Mouse (Mus musculus): ENCODE data around the gene Frrs1l. TPM values are rescaled to one million over a fixed set of nuclear protein-coding genes. Genes with fewer than 3 reads are reported as not detected.

The Frrs1l gene
- 100 to 1,000 TPM; 111 to 129 TPM for total RNA-seq (2021)
- long read RNA-seq, full-length matches to known transcripts: 61 of 76 reads
- long read RNA-seq, partial matches to known transcripts: 3 of 76 reads
- long read RNA-seq, other reads (novel, unspliced or antisense): 12 of 76 reads

- DNase-seq (ENCODE audit: low spot score in 2 of 2): peak; percentile 67 to 80
These were observed at the start of gene Frrs1l for GRCm38 (mm10) chr4:56990215-56990584. Frrs1l (minus strand) TSS chr4:56990391.

- peak; percentile 24 to 32 for DNase-seq (ENCODE audit: low spot score in 2 of 2)
These were observed 49.2 kb upstream of the Frrs1l start for GRCm38 (mm10) chr4:57039127-57040031.

GRCm38 (mm10) chr4:57037554-57037953 is 47.4 kb upstream of the Frrs1l start:
- DNase-seq (ENCODE audit: low spot score in 2 of 2): no peak

- DNase-seq (ENCODE audit: low spot score in 2 of 2): no peak
These were observed 44.0 kb upstream of the Frrs1l start for GRCm38 (mm10) chr4:57034169-57034568.

GRCm38 (mm10) chr4:57031440-57031839 is 41.2 kb upstream of the Frrs1l start:
- DNase-seq (ENCODE audit: low spot score in 2 of 2): no peak

- DNase-seq (ENCODE audit: low spot score in 2 of 2): no peak
These were observed 37.8 kb upstream of the Frrs1l start for GRCm38 (mm10) chr4:57027954-57028353.

- no peak for DNase-seq (ENCODE audit: low spot score in 2 of 2)
These were observed 33.3 kb upstream of the Frrs1l start for GRCm38 (mm10) chr4:57023527-57023926.

GRCm38 (mm10) chr4:57021288-57021687 is 31.1 kb upstream of the Frrs1l start:
- no peak for DNase-seq (ENCODE audit: low spot score in 2 of 2)

GRCm38 (mm10) chr4:57017229-57017628 is 27.0 kb upstream of the Frrs1l start:
- DNase-seq (ENCODE audit: low spot score in 2 of 2): peak; percentile 81 to 86

- DNase-seq (ENCODE audit: low spot score in 2 of 2): no peak
These were observed 26.4 kb upstream of the Frrs1l start for GRCm38 (mm10) chr4:57016366-57017171.

- no peak for DNase-seq (ENCODE audit: low spot score in 2 of 2)
These were observed 24.8 kb upstream of the Frrs1l start for GRCm38 (mm10) chr4:57015032-57015431.

- DNase-seq (ENCODE audit: low spot score in 2 of 2): no peak
These were observed 21.4 kb upstream of the Frrs1l start for GRCm38 (mm10) chr4:57011454-57012046.

- no peak for DNase-seq (ENCODE audit: low spot score in 2 of 2)
These were observed 20.7 kb upstream of the Frrs1l start for GRCm38 (mm10) chr4:57010919-57011318.

GRCm38 (mm10) chr4:57010425-57010824 is 20.2 kb upstream of the Frrs1l start:
- DNase-seq (ENCODE audit: low spot score in 2 of 2): no peak

- DNase-seq (ENCODE audit: low spot score in 2 of 2): no peak
These were observed 17.5 kb upstream of the Frrs1l start for GRCm38 (mm10) chr4:57007717-57008116.

- DNase-seq (ENCODE audit: low spot score in 2 of 2): peak; percentile 59 to 72
These were observed 14.8 kb upstream of the Frrs1l start for GRCm38 (mm10) chr4:57005011-57005410.

- DNase-seq (ENCODE audit: low spot score in 2 of 2): no peak
These were observed 13.7 kb upstream of the Frrs1l start for GRCm38 (mm10) chr4:57003886-57004285.

GRCm38 (mm10) chr4:57002751-57003150 is 12.6 kb upstream of the Frrs1l start:
- no peak for DNase-seq (ENCODE audit: low spot score in 2 of 2)

- no peak for DNase-seq (ENCODE audit: low spot score in 2 of 2)
These were observed 11.2 kb upstream of the Frrs1l start for GRCm38 (mm10) chr4:57001437-57001836.

- no peak for DNase-seq (ENCODE audit: low spot score in 2 of 2)
These were observed 3.1 kb upstream of the Frrs1l start for GRCm38 (mm10) chr4:56993331-56993730.

- no peak for DNase-seq (ENCODE audit: low spot score in 2 of 2)
These were observed 1.8 kb upstream of the Frrs1l start for GRCm38 (mm10) chr4:56991951-56992350.
